Mouse (Mus musculus): ENCODE results near the gene Grik4. TPM values are rescaled to one million over a fixed set of nuclear protein-coding genes. Genes with fewer than 3 reads are reported as not detected.

Grik4 gene
- polyA plus RNA-seq, 1 experiment from 2014 or later: 0.62 TPM

- Histone ChIP-seq H3K4me3 (no peak overlapping the region), H3K9me3 (no peaks in the 10 kb centered on the region), H3K36me3 (no peaks in the 10 kb centered on the region), H3K27ac (replicated peaks) (no peak overlapping the region), H3K27me3 (replicated peaks) (peaks cover 36% of the 10 kb centered on the region), H3K9ac (no peak overlapping the region), H3K4me1 (no peaks in the 10 kb centered on the region), H3K4me2 (no peak overlapping the region)
- 80% methylated on average over 2 of the region's 2 CpGs for WGBS
- no peak for ATAC-seq (ENCODE audit: extremely low read depth, insufficient number of reproducible peaks, low FRiP score, low TSS enrichment)
Observed at GRCm38 (mm10) chr9:42652756-42653155, 291.5 kb downstream of the Grik4 start.

- no peaks in the 10 kb centered on the region for H3K36me3 ChIP-seq
- H3K9me3 ChIP-seq: no peaks in the 10 kb centered on the region
- H3K27me3 ChIP-seq (replicated peaks): peaks cover 36% of the 10 kb centered on the region
- no peak overlapping the region for H3K4me2 ChIP-seq
- no peak overlapping the region for H3K27ac ChIP-seq (replicated peaks)
- H3K4me3 ChIP-seq: no peak overlapping the region
- no peak for ATAC-seq (ENCODE audit: extremely low read depth, insufficient number of reproducible peaks, low FRiP score, low TSS enrichment)
- WGBS: 60% methylated on average over 4 of the region's 4 CpGs
- no peak overlapping the region for H3K9ac ChIP-seq
- no peaks in the 10 kb centered on the region for H3K4me1 ChIP-seq
Observed at GRCm38 (mm10) chr9:42652309-42652708, 292.0 kb downstream of the Grik4 start.

DNA sequence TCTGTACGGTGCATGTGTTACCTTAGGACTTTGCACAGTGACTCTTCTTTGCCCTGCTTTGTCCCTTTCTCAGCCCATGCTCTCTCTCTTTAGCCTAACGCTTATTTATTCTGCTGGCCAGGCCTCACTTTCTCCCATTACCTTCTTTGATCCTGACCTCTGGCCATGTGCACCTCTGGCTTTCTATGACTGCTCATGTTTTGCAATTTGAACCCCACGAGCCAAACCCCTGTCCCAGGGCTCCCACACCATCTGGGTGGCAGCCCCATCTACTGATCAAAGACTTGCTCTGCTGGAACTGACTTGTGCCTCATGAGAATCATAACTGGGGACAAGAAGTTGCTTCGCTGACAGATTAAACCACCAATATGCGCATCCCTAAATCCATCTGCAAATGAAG, 294.4 kb downstream of the Grik4 start:
- ATAC-seq (ENCODE audit: extremely low read depth, insufficient number of reproducible peaks, low FRiP score, low TSS enrichment): no peak
- H3K27me3 ChIP-seq (replicated peaks): peaks cover 41% of the 10 kb centered on the region
- WGBS: 65% methylated on average over 5 of the region's 5 CpGs
- no peaks in the 10 kb centered on the region for H3K4me1 ChIP-seq
- H3K36me3 ChIP-seq: no peaks in the 10 kb centered on the region
- no peak overlapping the region for H3K4me2 ChIP-seq
- H3K9me3 ChIP-seq: no peaks in the 10 kb centered on the region
- H3K9ac ChIP-seq: no peak overlapping the region
- no peak overlapping the region for H3K27ac ChIP-seq (replicated peaks)
- no peak overlapping the region for H3K4me3 ChIP-seq

DNA sequence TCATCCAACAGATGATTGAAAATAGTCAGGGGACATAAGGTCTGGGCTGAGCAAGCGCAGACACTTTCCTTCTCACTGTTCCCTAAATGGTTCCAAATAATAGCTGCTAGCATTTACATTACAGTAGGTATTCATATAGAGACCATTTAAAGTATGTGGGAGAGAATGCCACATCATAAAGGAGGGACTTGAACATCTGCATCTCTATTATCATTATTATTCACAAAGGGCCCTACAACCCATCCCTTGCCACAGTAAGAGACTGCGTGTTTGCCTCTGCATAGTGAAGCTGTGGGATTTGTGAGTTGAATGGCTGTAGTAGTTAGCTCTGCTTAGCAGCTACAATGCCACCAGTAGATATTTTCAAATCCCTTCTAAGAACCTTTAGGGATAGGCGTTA, 296.2 kb downstream of the Grik4 start:
- no peak for ATAC-seq (ENCODE audit: extremely low read depth, insufficient number of reproducible peaks, low FRiP score, low TSS enrichment)
- H3K9ac ChIP-seq: no peak overlapping the region
- peaks cover 41% of the 10 kb centered on the region for H3K27me3 ChIP-seq (replicated peaks)
- H3K4me1 ChIP-seq: no peaks in the 10 kb centered on the region
- H3K9me3 ChIP-seq: no peaks in the 10 kb centered on the region
- H3K4me3 ChIP-seq: no peak overlapping the region
- H3K4me2 ChIP-seq: no peak overlapping the region
- H3K36me3 ChIP-seq: no peaks in the 10 kb centered on the region
- no peak overlapping the region for H3K27ac ChIP-seq (replicated peaks)
- 75% methylated on average over 3 of the region's 3 CpGs for WGBS

DNA sequence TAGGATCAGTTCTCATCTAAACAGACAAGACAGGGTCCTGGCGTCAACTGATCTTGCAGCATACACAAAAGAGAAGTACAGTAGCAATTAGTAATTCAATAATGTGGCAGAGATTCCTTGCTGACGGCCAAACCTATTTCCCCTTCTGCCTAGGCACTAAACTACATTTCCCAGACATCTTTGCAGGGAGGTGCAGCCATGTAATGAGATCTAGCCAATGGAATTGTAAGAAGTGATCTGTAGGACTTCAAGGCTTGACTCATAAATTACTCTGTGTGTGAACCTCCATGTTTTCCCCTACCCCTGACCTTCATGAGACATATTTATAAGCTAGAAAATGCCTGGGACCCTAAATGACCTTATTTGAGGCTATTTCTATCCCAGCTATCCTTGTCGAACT, 296.7 kb downstream of the Grik4 start:
- no peak for ATAC-seq (ENCODE audit: extremely low read depth, insufficient number of reproducible peaks, low FRiP score, low TSS enrichment)
- Histone ChIP-seq H3K9me3 (no peaks in the 10 kb centered on the region), H3K9ac (no peak overlapping the region), H3K4me1 (no peaks in the 10 kb centered on the region), H3K36me3 (no peaks in the 10 kb centered on the region), H3K4me3 (no peak overlapping the region), H3K4me2 (no peak overlapping the region), H3K27ac (replicated peaks) (no peak overlapping the region), H3K27me3 (replicated peaks) (peaks cover 42% of the 10 kb centered on the region)
- WGBS: 58% methylated on average over 3 of the region's 3 CpGs

DNA sequence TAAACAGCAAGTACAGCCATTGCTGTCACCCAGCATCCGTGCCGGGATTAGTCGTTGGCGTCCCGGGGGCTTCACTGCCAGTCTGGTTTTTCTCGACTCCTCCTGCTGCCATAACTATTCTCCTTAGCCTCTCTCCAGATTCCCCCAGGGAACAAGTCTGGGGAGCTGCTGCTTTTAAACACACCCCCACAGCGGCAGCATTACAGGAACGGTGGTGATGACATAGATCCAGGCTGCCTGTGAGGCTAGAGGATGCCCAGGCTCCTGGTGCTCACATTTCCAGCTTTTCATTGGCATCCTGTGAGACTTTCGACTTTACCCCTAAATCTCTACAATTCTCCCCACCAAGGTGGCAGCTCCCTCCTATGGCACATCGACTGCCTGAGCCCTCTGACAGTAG, 297.5 kb downstream of the Grik4 start:
- Histone ChIP-seq H3K9me3 (no peaks in the 10 kb centered on the region), H3K27me3 (replicated peaks) (peaks cover 49% of the 10 kb centered on the region), H3K4me1 (no peaks in the 10 kb centered on the region), H3K4me2 (no peak overlapping the region), H3K4me3 (no peak overlapping the region), H3K9ac (no peak overlapping the region), H3K27ac (replicated peaks) (no peak overlapping the region), H3K36me3 (no peaks in the 10 kb centered on the region)
- WGBS: 51% methylated on average over 10 of the region's 10 CpGs
- no peak for ATAC-seq (ENCODE audit: extremely low read depth, insufficient number of reproducible peaks, low FRiP score, low TSS enrichment)

- H3K4me3 ChIP-seq: no peak overlapping the region
- H3K9me3 ChIP-seq: no peaks in the 10 kb centered on the region
- 79% methylated on average over 5 of the region's 5 CpGs for WGBS
- ATAC-seq (ENCODE audit: extremely low read depth, insufficient number of reproducible peaks, low FRiP score, low TSS enrichment): no peak
- no peak overlapping the region for H3K27ac ChIP-seq (replicated peaks)
- peaks cover 44% of the 10 kb centered on the region for H3K27me3 ChIP-seq (replicated peaks)
- no peak overlapping the region for H3K4me2 ChIP-seq
- H3K9ac ChIP-seq: no peak overlapping the region
- H3K36me3 ChIP-seq: no peaks in the 10 kb centered on the region
- H3K4me1 ChIP-seq: no peaks in the 10 kb centered on the region
Observed at GRCm38 (mm10) chr9:42645161-42645560, 299.1 kb downstream of the Grik4 start.

DNA sequence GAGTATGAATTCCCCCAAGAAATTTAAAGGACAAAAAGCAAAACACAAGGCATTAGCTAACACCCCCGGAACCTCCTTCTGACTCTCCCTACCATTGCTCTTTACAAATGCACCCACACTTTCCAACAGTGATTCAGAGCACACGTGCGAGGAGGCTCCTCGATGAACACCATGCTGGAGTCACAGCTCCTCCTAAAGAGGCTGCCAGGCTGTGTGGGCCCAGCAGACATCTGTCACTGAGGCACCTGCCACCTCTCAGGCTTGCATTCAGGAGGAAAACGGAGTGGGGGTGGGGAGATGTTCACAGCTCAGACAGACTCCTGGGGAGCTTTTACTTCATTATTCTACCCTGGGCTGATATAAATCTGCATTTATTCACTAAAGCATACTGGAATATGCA, 301.5 kb downstream of the Grik4 start:
- Histone ChIP-seq H3K27ac (replicated peaks) (no peak overlapping the region), H3K4me1 (no peaks in the 10 kb centered on the region), H3K9ac (no peak overlapping the region), H3K4me3 (no peak overlapping the region), H3K4me2 (no peak overlapping the region), H3K9me3 (no peaks in the 10 kb centered on the region), H3K36me3 (no peaks in the 10 kb centered on the region), H3K27me3 (replicated peaks) (peaks cover 34% of the 10 kb centered on the region)
- 47% methylated on average over 5 of the region's 5 CpGs for WGBS
- no peak for ATAC-seq (ENCODE audit: extremely low read depth, insufficient number of reproducible peaks, low FRiP score, low TSS enrichment)

DNA sequence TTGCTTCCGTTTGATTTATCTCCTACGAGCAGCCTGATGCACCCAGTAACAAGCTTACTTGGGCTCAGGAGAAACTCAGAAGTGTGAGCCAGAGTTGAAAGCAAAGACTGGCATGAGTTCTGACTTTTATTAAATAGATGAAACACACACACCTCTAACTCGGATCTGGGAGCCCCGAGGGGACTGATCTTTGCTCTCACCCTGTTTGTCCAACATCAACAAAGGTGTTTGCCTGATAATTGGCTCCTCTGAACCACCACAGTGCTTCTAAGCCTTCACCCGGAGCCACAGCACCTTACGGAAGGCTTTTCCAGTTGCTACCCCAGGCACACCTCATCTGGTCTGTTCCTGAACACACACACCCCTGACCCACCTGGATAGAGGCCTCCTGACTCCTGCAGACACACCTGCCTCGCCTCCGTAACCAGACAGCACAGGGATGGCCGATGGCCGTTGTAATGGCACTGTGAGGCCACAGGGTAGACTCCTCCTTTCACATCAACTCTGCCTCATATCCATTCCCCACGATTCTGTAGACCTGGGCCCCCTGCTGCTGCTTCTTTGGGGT, 302.7 kb downstream of the Grik4 start:
- no peak overlapping the region for H3K4me2 ChIP-seq
- H3K27me3 ChIP-seq (replicated peaks): peaks cover 32% of the 10 kb centered on the region
- no peak for ATAC-seq (ENCODE audit: extremely low read depth, insufficient number of reproducible peaks, low FRiP score, low TSS enrichment)
- no peaks in the 10 kb centered on the region for H3K4me1 ChIP-seq
- no peaks in the 10 kb centered on the region for H3K9me3 ChIP-seq
- no peak overlapping the region for H3K9ac ChIP-seq
- no peak overlapping the region for H3K27ac ChIP-seq (replicated peaks)
- WGBS: 63% methylated on average over 11 of the region's 11 CpGs
- H3K36me3 ChIP-seq: no peaks in the 10 kb centered on the region
- H3K4me3 ChIP-seq: no peak overlapping the region

DNA sequence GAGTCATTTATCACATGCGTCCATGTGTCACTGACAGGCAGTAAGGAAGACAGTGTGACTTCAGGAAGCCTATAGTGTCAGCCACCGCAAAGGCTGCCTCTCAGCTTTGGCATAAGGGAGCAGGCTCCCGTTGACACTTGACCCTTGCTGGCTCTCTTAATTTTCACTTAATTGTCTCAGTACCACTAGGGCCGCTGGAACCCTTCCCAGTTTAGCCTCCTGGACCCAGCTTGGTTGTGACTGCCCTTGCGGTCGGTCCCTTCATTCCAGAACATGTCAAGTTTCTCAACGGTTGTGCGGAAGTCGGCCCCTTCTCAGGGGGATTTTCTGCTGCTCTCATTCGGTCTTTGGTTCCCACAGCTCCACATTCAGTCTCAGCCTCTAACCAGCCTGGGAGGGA, 307.8 kb downstream of the Grik4 start:
- Histone ChIP-seq H3K9me3 (no peaks in the 10 kb centered on the region), H3K4me3 (no peak overlapping the region), H3K27ac (replicated peaks) (no peak overlapping the region), H3K4me1 (0 out of 2 replicates have a peak, but pooled peaks cover 4% of the 10 kb centered on the region), H3K36me3 (no peaks in the 10 kb centered on the region), H3K9ac (no peak overlapping the region), H3K4me2 (no peak overlapping the region), H3K27me3 (replicated peaks) (peaks cover 26% of the 10 kb centered on the region)
- no peak for ATAC-seq (ENCODE audit: extremely low read depth, insufficient number of reproducible peaks, low FRiP score, low TSS enrichment)
- WGBS: 67% methylated on average over 10 of the region's 10 CpGs

GRCm38 (mm10) chr9:42631479-42631878, 312.8 kb downstream of the Grik4 start:
- Histone ChIP-seq H3K9ac (no peak overlapping the region), H3K4me3 (no peak overlapping the region), H3K27ac (replicated peaks) (no peak overlapping the region), H3K4me2 (no peak overlapping the region), H3K36me3 (no peaks in the 10 kb centered on the region), H3K27me3 (replicated peaks) (peaks cover 27% of the 10 kb centered on the region), H3K9me3 (no peaks in the 10 kb centered on the region), H3K4me1 (0 out of 2 replicates have a peak, but pooled peaks cover 13% of the 10 kb centered on the region)
- no peak for ATAC-seq (ENCODE audit: extremely low read depth, insufficient number of reproducible peaks, low FRiP score, low TSS enrichment)
- WGBS: 77% methylated on average over 4 of the region's 4 CpGs

GRCm38 (mm10) chr9:42627634-42628033, 316.7 kb downstream of the Grik4 start:
- H3K27ac ChIP-seq (replicated peaks): no peak overlapping the region

More at GRCm38 (mm10) chr9:42627634-42628033, 316.7 kb downstream of the Grik4 start:
- H3K27me3 ChIP-seq (replicated peaks): peaks cover 24% of the 10 kb centered on the region
- no peak overlapping the region for H3K9ac ChIP-seq
- no peak overlapping the region for H3K4me3 ChIP-seq
- no peaks in the 10 kb centered on the region for H3K36me3 ChIP-seq
- no peak for ATAC-seq (ENCODE audit: extremely low read depth, insufficient number of reproducible peaks, low FRiP score, low TSS enrichment)
- H3K4me2 ChIP-seq: no peak overlapping the region
- 0 out of 2 replicates have a peak, but pooled peaks cover 11% of the 10 kb centered on the region for H3K4me1 ChIP-seq
- H3K9me3 ChIP-seq: no peaks in the 10 kb centered on the region
- 13% methylated on average over 6 of the region's 6 CpGs for WGBS

All from heart, embryonic 13.5 days (tissue).